Mouse (Mus musculus): Measurements from ENCODE around the gene Rbks.

GRCm38 (mm10) chr5:31644847-31645246 is 52.6 kb downstream of the Rbks start:
- TF ChIP-seq CTCF (IDR thresholded peaks at IDR 0.05) (no peak), EP300 (IDR thresholded peaks at IDR 0.05) (no peak)
